Mouse (Mus musculus) limb, embryonic 11.5 days (tissue): ENCODE data around the gene Spsb1. TPM values are rescaled to one million over a fixed set of nuclear protein-coding genes. Genes with fewer than 3 reads are reported as not detected.

ENCODE experiments used
- ATAC-seq: fragments of 200-750 bp; cut with Nextera tagmentation; 2 replicates; pipeline ENCODE4 v1.8.0; 2017; ENCODE audit warnings: low read depth; ENCODE audit not compliant: insufficient number of reproducible peaks, low FRiP score, low TSS enrichment
- DNase-seq: peaks from one replicate; pipeline ENCODE4 v3.0.0-alpha.2; 2015; ENCODE audit warnings: low spot score
- H3K27ac ChIP-seq: fragments of 300-500 bp; sonication (generic); replicated peaks from 2 replicates; pipeline ENCODE4 v1.5.1; 2014; ENCODE audit warnings: low read depth, mild to moderate bottlenecking, low read length
- H3K27me3 ChIP-seq: fragments of 300-500 bp; sonication (generic); 2 replicates; pipeline ENCODE4 v1.6.1; 2014; ENCODE audit warnings: mild to moderate bottlenecking, low read length, mixed read lengths; ENCODE audit not compliant: control insufficient read depth, insufficient read depth
- H3K36me3 ChIP-seq: fragments of 300-500 bp; sonication (generic); 2 replicates; pipeline ENCODE4 v1.6.1; 2014; ENCODE audit warnings: mild to moderate bottlenecking, low read length, moderate library complexity, mixed read lengths; ENCODE audit not compliant: control insufficient read depth, insufficient read depth
- H3K4me1 ChIP-seq: fragments of 300-500 bp; sonication (generic); 2 replicates; pipeline ENCODE4 v1.6.1; 2014; ENCODE audit warnings: low read length, mixed read lengths; ENCODE audit not compliant: control insufficient read depth, insufficient read depth
- H3K4me2 ChIP-seq: fragments of 300-500 bp; sonication (generic); 2 replicates; pipeline ENCODE4 v1.6.1; 2014; ENCODE audit warnings: low read depth, mild to moderate bottlenecking, moderate library complexity; ENCODE audit not compliant: severe bottlenecking
- H3K4me3 ChIP-seq: fragments of 300-500 bp; sonication (generic); 2 replicates; pipeline ENCODE4 v1.5.1; 2014; ENCODE audit warnings: low read depth, low read length
- H3K9ac ChIP-seq: fragments of 300-500 bp; sonication (generic); 2 replicates; pipeline ENCODE4 v1.6.1; 2014; ENCODE audit warnings: mild to moderate bottlenecking, low read length
- H3K9me3 ChIP-seq: fragments of 300-500 bp; sonication (generic); 2 replicates; pipeline ENCODE4 v1.6.1; 2016; ENCODE audit warnings: low read length; ENCODE audit not compliant: control insufficient read depth
- WGBS: fragments of 180-500 bp; shearing (Covaris S2); extraction: QIAGEN DNeasy Blood & Tissue Kit; methylation state at CpG from one replicate; pipeline ENCODE4 v1.1.7; 2014; 5-methylcytosine and 5-hydroxymethylcytosine counted together
- polyA plus RNA-seq: library from polyadenylated mRNA; unstranded; fragments of >200 nt; fragmentation: Nextera tagmentation; extraction: Ambion mirVana; gene quantifications from 2 replicates; pipeline ENCODE4 v1.2.1, GENCODE M21; 2014

Spsb1 gene
- polyA plus RNA-seq, 1 experiment from 2014 or later, result 16.4 TPM

- Histone ChIP-seq H3K4me1 (peaks cover 21% of the 10 kb centered on the region), H3K27me3 (no peaks in the 10 kb centered on the region), H3K9me3 (no peaks in the 10 kb centered on the region), H3K4me2 (no peak overlapping the region; the same call in 1 of the 2 replicates), H3K27ac (no peak overlapping the region), H3K36me3 (no peaks in the 10 kb centered on the region), H3K4me3 (no peak overlapping the region), H3K9ac (no peak overlapping the region)
- whole genome bisulfite sequencing, result 83% methylated on average over 10 of the region's 10 CpGs
- no peak for DNase-seq
- ATAC-seq, result no peak
Measured at GRCm38 (mm10) chr4:149855180-149855891, 99.5 kb downstream of the Spsb1 start.

DNA sequence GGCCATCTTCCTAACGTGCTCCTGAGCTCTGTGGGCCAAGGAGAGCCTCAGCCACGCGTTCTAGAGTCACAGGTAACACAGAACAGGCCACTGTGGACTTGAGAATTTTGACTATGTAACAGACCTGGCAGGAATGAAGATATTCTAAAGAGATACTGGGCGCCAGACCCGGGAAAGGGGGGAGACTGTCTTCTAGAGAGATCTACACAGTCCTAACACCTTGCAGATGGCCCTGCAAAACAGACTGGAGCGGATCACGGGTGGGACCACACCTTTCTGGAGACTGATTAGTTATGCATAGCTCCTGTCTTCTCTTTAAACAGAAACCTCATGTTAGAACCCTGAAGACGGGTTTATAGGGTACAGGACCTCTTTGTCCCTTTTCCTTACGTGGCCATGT is 100.1 kb downstream of the Spsb1 start:
- H3K4me1 ChIP-seq, result peaks cover 21% of the 10 kb centered on the region
- H3K9ac ChIP-seq, result 0 out of 2 replicates have a peak overlapping the region, but pooled peaks have one; percentile 0
- DNase-seq (no peak), ATAC-seq (0 out of 2 replicates have a peak, but pooled peaks have one; percentile 3)
- H3K4me2 ChIP-seq, result peak overlapping the region; percentile 34
- H3K9me3 ChIP-seq, result no peaks in the 10 kb centered on the region
- H3K27ac ChIP-seq, result no peak overlapping the region; the same call in 1 of the 2 replicates
- no peaks in the 10 kb centered on the region for H3K27me3 ChIP-seq
- H3K36me3 ChIP-seq, result no peaks in the 10 kb centered on the region
- H3K4me3 ChIP-seq, result no peak overlapping the region; the same call in 1 of the 2 replicates
- 64% methylated on average over 9 of the region's 9 CpGs for WGBS

- DNase-seq, result peak; percentile 83
- Histone ChIP-seq H3K9ac (0 out of 2 replicates have a peak overlapping the region, but pooled peaks have one; percentile 0), H3K27me3 (no peaks in the 10 kb centered on the region), H3K4me3 (no peak overlapping the region; the same call in 1 of the 2 replicates), H3K4me1 (peaks cover 21% of the 10 kb centered on the region), H3K9me3 (no peaks in the 10 kb centered on the region), H3K4me2 (peak overlapping the region; percentile 34), H3K36me3 (no peaks in the 10 kb centered on the region), H3K27ac (no peak overlapping the region)
- WGBS, result 2% methylated on average over 21 of the region's 21 CpGs
- ATAC-seq, result peak; percentile 80
Measured at GRCm38 (mm10) chr4:149854301-149854708, 100.5 kb downstream of the Spsb1 start.

DNA sequence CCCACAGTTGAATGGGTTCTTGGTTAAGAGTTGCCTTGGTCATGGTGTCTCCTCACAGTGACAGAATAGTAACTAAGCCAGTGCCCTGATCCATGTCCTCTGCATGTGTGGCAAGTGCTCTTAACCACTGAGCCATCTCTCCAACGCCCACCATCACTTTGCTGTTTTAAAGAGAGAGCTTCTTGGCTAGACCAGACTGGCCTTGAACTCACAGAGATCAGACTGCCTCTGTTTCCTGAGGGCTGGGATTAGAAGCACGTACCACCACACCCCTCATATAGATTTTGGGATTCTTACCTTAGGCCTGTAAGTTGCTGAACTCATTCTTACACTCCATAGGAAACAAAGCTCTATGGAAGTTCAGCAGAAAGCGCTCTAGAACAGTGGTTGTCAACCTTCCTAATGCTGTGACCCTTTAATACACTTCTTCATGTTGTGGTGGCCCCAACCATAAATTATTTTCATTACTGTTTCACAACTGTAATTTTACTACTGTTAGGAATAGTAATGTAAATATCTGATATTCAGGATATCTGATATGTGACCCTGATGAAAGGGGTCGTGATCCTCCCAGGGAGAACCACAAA is 101.1 kb downstream of the Spsb1 start:
- ATAC-seq (no peak), DNase-seq (no peak)
- Histone ChIP-seq H3K4me2 (no peak overlapping the region; the same call in 1 of the 2 replicates), H3K9me3 (no peaks in the 10 kb centered on the region), H3K27ac (no peak overlapping the region), H3K4me3 (no peak overlapping the region), H3K36me3 (no peaks in the 10 kb centered on the region), H3K27me3 (no peaks in the 10 kb centered on the region), H3K9ac (no peak overlapping the region), H3K4me1 (peaks cover 21% of the 10 kb centered on the region)
- WGBS, result 64% methylated on average over 4 of the region's 4 CpGs

GRCm38 (mm10) chr4:149851554-149851953 is 103.3 kb downstream of the Spsb1 start:
- H3K4me1 ChIP-seq, result peaks cover 17% of the 10 kb centered on the region
- DNase-seq, result no peak
- no peak overlapping the region for H3K27ac ChIP-seq
- no peak overlapping the region for H3K4me3 ChIP-seq
- H3K4me2 ChIP-seq, result no peak overlapping the region
- H3K36me3 ChIP-seq, result no peaks in the 10 kb centered on the region
- WGBS, result 87% methylated on average over 8 of the region's 8 CpGs
- H3K9ac ChIP-seq, result no peak overlapping the region
- no peak for ATAC-seq
- no peaks in the 10 kb centered on the region for H3K27me3 ChIP-seq
- H3K9me3 ChIP-seq, result no peaks in the 10 kb centered on the region

DNA sequence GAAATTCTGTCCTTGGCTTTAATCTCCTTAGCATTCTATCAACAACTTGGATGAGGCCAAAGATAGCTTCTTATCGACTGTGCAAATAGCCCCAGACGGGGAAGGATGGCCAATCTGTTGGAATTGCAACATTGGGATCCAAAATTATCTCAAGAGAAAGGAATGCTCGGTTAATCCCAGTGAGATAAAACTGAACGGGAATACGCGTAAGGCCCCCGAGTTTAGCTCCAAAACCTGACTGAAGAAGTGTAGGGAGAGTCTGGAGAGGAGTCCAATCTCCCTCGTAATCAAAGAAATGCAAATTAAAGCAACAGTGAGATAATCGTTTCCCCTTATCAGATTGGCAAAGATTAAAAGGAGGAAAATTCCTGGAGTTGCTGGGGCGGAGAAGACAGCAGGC is 104.2 kb downstream of the Spsb1 start:
- no peak overlapping the region for H3K27ac ChIP-seq
- no peak overlapping the region for H3K4me3 ChIP-seq
- H3K27me3 ChIP-seq, result no peaks in the 10 kb centered on the region
- H3K4me1 ChIP-seq, result peaks cover 9% of the 10 kb centered on the region
- no peak overlapping the region for H3K9ac ChIP-seq
- H3K36me3 ChIP-seq, result no peaks in the 10 kb centered on the region
- WGBS, result 72% methylated on average over 10 of the region's 10 CpGs
- H3K9me3 ChIP-seq, result no peaks in the 10 kb centered on the region
- H3K4me2 ChIP-seq, result no peak overlapping the region
- DNase-seq, result no peak
- no peak for ATAC-seq

- no peak overlapping the region for H3K27ac ChIP-seq
- H3K4me1 ChIP-seq, result peaks cover 6% of the 10 kb centered on the region
- H3K9ac ChIP-seq, result no peak overlapping the region
- DNase-seq, result no peak
- no peaks in the 10 kb centered on the region for H3K9me3 ChIP-seq
- no peaks in the 10 kb centered on the region for H3K27me3 ChIP-seq
- no peak overlapping the region for H3K4me3 ChIP-seq
- 86% methylated on average over 7 of the region's 7 CpGs for WGBS
- H3K36me3 ChIP-seq, result no peaks in the 10 kb centered on the region
- no peak overlapping the region for H3K4me2 ChIP-seq
- ATAC-seq, result no peak
Measured at GRCm38 (mm10) chr4:149850045-149850444, 104.8 kb downstream of the Spsb1 start.

GRCm38 (mm10) chr4:149849035-149849434 is 105.8 kb downstream of the Spsb1 start:
- ATAC-seq, result no peak
- Histone ChIP-seq H3K4me3 (no peak overlapping the region), H3K27me3 (no peaks in the 10 kb centered on the region)

More at GRCm38 (mm10) chr4:149849035-149849434, 105.8 kb downstream of the Spsb1 start:
- peaks cover under 1% of the 10 kb centered on the region; the same call in 1 of the 2 replicates for H3K4me1 ChIP-seq
- no peak for DNase-seq
- H3K4me2 ChIP-seq, result no peak overlapping the region
- 86% methylated on average over 5 of the region's 5 CpGs for WGBS
- no peak overlapping the region for H3K27ac ChIP-seq
- no peak overlapping the region for H3K9ac ChIP-seq
- H3K36me3 ChIP-seq, result no peaks in the 10 kb centered on the region
- no peaks in the 10 kb centered on the region for H3K9me3 ChIP-seq
